Mouse (Mus musculus) ES-E14 (cell line): ENCODE measurements around the gene Sel1l.

Experiments
- CHD2 ChIP-seq: IDR thresholded peaks from 2 replicates; pipeline ENCODE4 v1.6.1; 2014; ENCODE audit warnings: mild to moderate bottlenecking, low read depth, low read length, inconsistent platforms
- HCFC1 ChIP-seq: IDR thresholded peaks from 2 replicates; pipeline ENCODE4 v1.6.1; 2012; ENCODE audit warnings: low read length, inconsistent platforms, borderline replicate concordance; ENCODE audit not compliant: insufficient read depth
- MAFK ChIP-seq: IDR thresholded peaks from 2 replicates; pipeline ENCODE4 v1.6.1; 2014; ENCODE audit warnings: mild to moderate bottlenecking, low read depth, low read length, inconsistent platforms; ENCODE audit not compliant: insufficient read depth
- ZC3H11A ChIP-seq: IDR thresholded peaks from 2 replicates; pipeline ENCODE4 v1.6.1; 2012; ENCODE audit warnings: low read depth, mild to moderate bottlenecking, inconsistent platforms, low read length, borderline replicate concordance

DNA sequence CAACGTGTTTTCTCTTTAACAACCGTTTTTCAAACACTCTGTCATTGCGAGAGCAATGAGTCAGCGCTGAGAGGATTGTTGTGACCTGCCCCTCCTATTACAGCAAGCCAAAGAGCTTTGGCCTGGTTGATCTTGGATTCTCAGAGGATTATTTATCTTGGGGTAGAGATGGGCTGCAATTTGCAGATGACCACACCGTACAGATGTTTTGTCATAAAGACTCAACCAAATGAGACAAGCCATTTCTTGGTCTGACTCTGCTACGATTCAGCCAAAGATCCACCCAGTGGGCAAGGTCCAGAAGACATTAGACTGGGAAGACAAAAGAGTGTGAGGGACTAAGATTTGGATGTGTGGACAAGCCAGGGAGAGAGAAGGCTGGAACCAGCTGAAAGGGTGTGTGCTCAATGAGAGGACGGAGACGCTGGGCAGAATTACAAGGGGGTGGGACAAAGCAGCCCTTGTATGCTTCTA is 74.1 kb downstream of the Sel1l start:
- TF ChIP-seq ZC3H11A = no peak
- TF ChIP-seq CHD2 = no peak
- TF ChIP-seq MAFK = no peak
- TF ChIP-seq HCFC1 = no peak
